Mouse (Mus musculus) ES-Bruce4 (cell line): ENCODE measurements around the gene Smoc2. TPM values are rescaled to one million over a fixed set of nuclear protein-coding genes. Genes with fewer than 3 reads are reported as not detected.

Experiments used
- H3K27ac ChIP-seq: 2 replicates; pipeline ENCODE4 v1.5.1; 2012; ENCODE audit warnings: low read length, inconsistent platforms; ENCODE audit not compliant: insufficient read depth
- H3K27me3 ChIP-seq: 2 replicates; pipeline ENCODE4 v1.6.1; 2012; ENCODE audit warnings: mild to moderate bottlenecking, low read length, inconsistent platforms; ENCODE audit not compliant: control insufficient read depth, poor library complexity, insufficient read depth, severe bottlenecking
- H3K36me3 ChIP-seq: 2 replicates; pipeline ENCODE4 v1.6.1; 2012; ENCODE audit warnings: inconsistent platforms, mild to moderate bottlenecking, low read length, moderate library complexity; ENCODE audit not compliant: control insufficient read depth, poor library complexity, insufficient read depth, severe bottlenecking
- H3K4me1 ChIP-seq: one replicate; pipeline ENCODE4 v1.8.1; 2011; ENCODE audit warnings: low read length; ENCODE audit not compliant: control insufficient read depth, insufficient read depth
- H3K4me3 ChIP-seq: 2 replicates; pipeline ENCODE4 v1.5.1; 2011; ENCODE audit warnings: low read depth, mild to moderate bottlenecking, low read length
- H3K9ac ChIP-seq: 2 replicates; pipeline ENCODE4 v1.6.1; 2012; ENCODE audit warnings: low read depth, mild to moderate bottlenecking, inconsistent platforms; ENCODE audit not compliant: poor library complexity, severe bottlenecking
- H3K9me3 ChIP-seq: replicated peaks from 2 replicates; pipeline ENCODE4 v1.6.1; 2012; ENCODE audit warnings: mild to moderate bottlenecking, low read length, inconsistent platforms; ENCODE audit not compliant: control insufficient read depth, poor library complexity, insufficient read depth, severe bottlenecking
- CTCF ChIP-seq: IDR thresholded peaks from one replicate; pipeline ENCODE4 v1.8.1; 2011; ENCODE audit warnings: low read depth, low read length
- EP300 ChIP-seq: IDR thresholded peaks from 2 replicates; pipeline ENCODE4 v1.6.1; 2011; ENCODE audit warnings: low read depth, low read length; ENCODE audit not compliant: insufficient read depth
- POLR2A ChIP-seq: IDR thresholded peaks from one replicate; pipeline ENCODE4 v1.8.1; 2011; ENCODE audit warnings: low read length; ENCODE audit not compliant: insufficient read depth
- polyA plus RNA-seq: library from polyadenylated mRNA; stranded (reverse); fragments of >200 nt; gene quantifications from 2 replicates; pipeline ENCODE4 v1.2.4, GENCODE M21; 2011; ENCODE audit warnings: low read depth; ENCODE audit not compliant: missing spikeins, insufficient read depth, insufficient read length

Gene Smoc2
- polyA plus RNA-seq, 1 experiment, result 1.2 TPM

GRCm38 (mm10) chr17:14302356-14302755, 23.1 kb downstream of the Smoc2 start:
- H3K4me3 ChIP-seq, result no peak overlapping the region
- no peak overlapping the region for H3K9ac ChIP-seq
- H3K9me3 ChIP-seq, result no peaks in the 10 kb centered on the region
- H3K36me3 ChIP-seq, result no peaks in the 10 kb centered on the region
- no peak for TF ChIP-seq EP300
- TF ChIP-seq CTCF, result no peak
- TF ChIP-seq POLR2A, result no peak
- peaks cover 3% of the 10 kb centered on the region for H3K4me1 ChIP-seq
- H3K27me3 ChIP-seq, result no peaks in the 10 kb centered on the region
- H3K27ac ChIP-seq, result no peak overlapping the region

GRCm38 (mm10) chr17:14303722-14304121, 24.4 kb downstream of the Smoc2 start:
- Histone ChIP-seq H3K27ac (no peak overlapping the region), H3K4me1 (peaks cover 3% of the 10 kb centered on the region), H3K27me3 (no peaks in the 10 kb centered on the region), H3K4me3 (no peak overlapping the region), H3K9ac (no peak overlapping the region), H3K36me3 (no peaks in the 10 kb centered on the region), H3K9me3 (no peaks in the 10 kb centered on the region)
- TF ChIP-seq POLR2A (no peak), CTCF (peak; percentile 65)

- Histone ChIP-seq H3K9me3 (no peaks in the 10 kb centered on the region), H3K36me3 (no peaks in the 10 kb centered on the region), H3K4me3 (no peak overlapping the region), H3K27me3 (no peaks in the 10 kb centered on the region), H3K9ac (no peak overlapping the region), H3K27ac (no peak overlapping the region), H3K4me1 (no peaks in the 10 kb centered on the region)
- TF ChIP-seq CTCF (no peak), EP300 (no peak), POLR2A (no peak)
These were observed 30.6 kb downstream of the Smoc2 start for GRCm38 (mm10) chr17:14309884-14310283.

GRCm38 (mm10) chr17:14312440-14312839, 33.1 kb downstream of the Smoc2 start:
- Histone ChIP-seq H3K4me3 (no peak overlapping the region), H3K4me1 (no peaks in the 10 kb centered on the region), H3K36me3 (no peaks in the 10 kb centered on the region), H3K27me3 (no peaks in the 10 kb centered on the region), H3K9ac (no peak overlapping the region), H3K9me3 (no peaks in the 10 kb centered on the region), H3K27ac (no peak overlapping the region)
- no peak for TF ChIP-seq CTCF
- no peak for TF ChIP-seq POLR2A
- TF ChIP-seq EP300, result no peak

- Histone ChIP-seq H3K27me3 (no peaks in the 10 kb centered on the region), H3K4me3 (no peak overlapping the region), H3K9ac (no peak overlapping the region), H3K27ac (no peak overlapping the region), H3K36me3 (no peaks in the 10 kb centered on the region), H3K9me3 (no peaks in the 10 kb centered on the region), H3K4me1 (no peaks in the 10 kb centered on the region)
- no peak for TF ChIP-seq EP300
- no peak for TF ChIP-seq CTCF
- no peak for TF ChIP-seq POLR2A
These were observed 35.0 kb downstream of the Smoc2 start for GRCm38 (mm10) chr17:14314308-14314707.

GRCm38 (mm10) chr17:14316536-14316935, 37.2 kb downstream of the Smoc2 start:
- H3K9ac ChIP-seq, result no peak overlapping the region
- no peak overlapping the region for H3K27ac ChIP-seq
- no peaks in the 10 kb centered on the region for H3K4me1 ChIP-seq
- TF ChIP-seq CTCF (no peak), POLR2A (no peak), EP300 (no peak)
- no peaks in the 10 kb centered on the region for H3K27me3 ChIP-seq
- no peaks in the 10 kb centered on the region for H3K36me3 ChIP-seq
- H3K4me3 ChIP-seq, result no peak overlapping the region
- H3K9me3 ChIP-seq, result no peaks in the 10 kb centered on the region
